Mouse (Mus musculus) neural tube, embryonic 15.5 days (tissue): ENCODE measurements around the gene Chit1. TPM values are rescaled to one million over a fixed set of nuclear protein-coding genes. Genes with fewer than 3 reads are reported as not detected.
A peak's percentile ranks its signal among the peaks of the same experiment; 100 is the strongest.

Experiments used
- ATAC-seq: fragments of 200-750 bp; cut with Nextera tagmentation; 2 replicates; pipeline ENCODE4 v1.8.0; 2017; ENCODE audit warnings: mild to moderate bottlenecking, moderate TSS enrichment, moderate library complexity; ENCODE audit not compliant: low FRiP score
- H3K27ac ChIP-seq: fragments of 300-500 bp; sonication (generic); replicated peaks from 2 replicates; pipeline ENCODE4 v1.5.1; 2015; ENCODE audit warnings: mild to moderate bottlenecking, inconsistent platforms
- H3K27me3 ChIP-seq: fragments of 300-500 bp; sonication (generic); replicated peaks from 2 replicates; pipeline ENCODE4 v1.6.1; 2015; ENCODE audit warnings: inconsistent platforms
- H3K36me3 ChIP-seq: fragments of 300-500 bp; sonication (generic); 2 replicates; pipeline ENCODE4 v1.6.1; 2015; ENCODE audit warnings: inconsistent platforms
- H3K4me1 ChIP-seq: fragments of 300-500 bp; sonication (generic); 2 replicates; pipeline ENCODE4 v1.6.1; 2015; ENCODE audit warnings: inconsistent platforms
- H3K4me2 ChIP-seq: fragments of 300-500 bp; sonication (generic); 2 replicates; pipeline ENCODE4 v1.6.1; 2015; ENCODE audit warnings: inconsistent platforms, mild to moderate bottlenecking, moderate library complexity
- H3K4me3 ChIP-seq: fragments of 300-500 bp; sonication (generic); replicated peaks from 2 replicates; pipeline ENCODE4 v1.5.1; 2015; ENCODE audit warnings: mild to moderate bottlenecking, inconsistent platforms
- H3K9ac ChIP-seq: fragments of 300-500 bp; sonication (generic); replicated peaks from 2 replicates; pipeline ENCODE4 v1.6.1; 2015; ENCODE audit warnings: mild to moderate bottlenecking, inconsistent platforms
- H3K9me3 ChIP-seq: fragments of 300-500 bp; sonication (generic); replicated peaks from 2 replicates; pipeline ENCODE4 v1.6.1; 2016; ENCODE audit warnings: inconsistent platforms
- WGBS: fragments of 180-500 bp; shearing (Covaris S2); methylation state at CpG from one replicate; pipeline ENCODE4 v1.1.7; 2015; ENCODE audit warnings: mixed read lengths; 5-methylcytosine and 5-hydroxymethylcytosine counted together
- polyA plus RNA-seq: library from polyadenylated mRNA; unstranded; fragments of >200 nt; fragmentation: Nextera tagmentation; extraction: Ambion mirVana; gene quantifications from 2 replicates; pipeline ENCODE4 v1.2.1, GENCODE M21; 2015

Gene Chit1
- polyA plus RNA-seq, 1 experiment from 2014 or later, result 0.87 TPM

DNA sequence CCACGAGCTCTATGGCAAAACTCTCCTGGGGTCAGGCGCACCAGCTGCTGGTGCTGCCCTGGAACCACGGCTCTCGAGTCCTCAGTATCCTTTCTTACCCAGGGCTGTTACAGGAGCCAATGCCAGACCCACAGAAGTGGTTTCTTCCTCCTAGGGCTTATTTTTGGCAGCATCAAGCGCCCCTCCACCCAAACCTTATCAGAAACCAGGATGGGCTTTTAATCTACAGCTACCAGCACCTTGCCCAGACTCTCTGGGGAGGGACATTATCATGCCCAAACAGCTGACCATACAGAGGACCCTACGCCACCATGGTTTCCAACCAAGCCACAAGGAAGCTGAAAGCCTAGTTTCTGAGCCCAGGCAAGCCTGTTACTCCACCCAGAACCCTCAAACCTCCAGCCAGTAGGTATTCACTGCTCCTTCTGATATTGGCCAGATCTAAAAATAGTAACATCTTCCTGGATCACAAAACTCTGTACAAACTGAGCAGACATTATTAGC lies 37.9 kb upstream of the Chit1 start:
- Histone ChIP-seq H3K9ac (no peak overlapping the region), H3K36me3 (no peaks in the 10 kb centered on the region), H3K27ac (no peak overlapping the region), H3K4me3 (no peak overlapping the region), H3K9me3 (no peaks in the 10 kb centered on the region), H3K27me3 (no peaks in the 10 kb centered on the region), H3K4me2 (no peak overlapping the region), H3K4me1 (peaks cover 49% of the 10 kb centered on the region)
- 67% methylated on average over 6 of the region's 6 CpGs for WGBS
- no peak for ATAC-seq

DNA sequence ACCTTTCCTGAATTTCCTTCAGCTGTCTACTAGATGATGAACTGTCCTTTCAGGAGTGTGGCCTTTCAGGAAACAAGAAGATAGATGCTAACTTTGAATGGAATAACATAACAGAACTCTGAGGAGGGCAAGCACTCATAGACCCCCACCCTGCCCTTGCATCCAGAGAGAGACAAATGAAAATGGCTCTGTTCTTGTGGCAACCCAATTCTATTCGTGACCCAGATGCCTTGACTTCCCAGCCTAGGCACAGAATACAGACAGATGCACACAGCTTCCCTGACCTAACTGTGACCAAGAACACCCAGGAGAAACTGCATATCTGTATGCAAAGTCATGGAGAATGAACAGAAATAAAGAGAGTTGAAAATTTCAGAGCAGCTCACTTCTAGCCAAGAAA lies 37.4 kb upstream of the Chit1 start:
- H3K27me3 ChIP-seq, result no peaks in the 10 kb centered on the region
- H3K9me3 ChIP-seq, result no peaks in the 10 kb centered on the region
- no peak overlapping the region for H3K9ac ChIP-seq
- H3K36me3 ChIP-seq, result no peaks in the 10 kb centered on the region
- peaks cover 53% of the 10 kb centered on the region for H3K4me1 ChIP-seq
- WGBS, result 59% methylated on average over 1 of the region's 1 CpGs
- H3K4me2 ChIP-seq, result no peak overlapping the region
- no peak overlapping the region for H3K4me3 ChIP-seq
- no peak for ATAC-seq
- no peak overlapping the region for H3K27ac ChIP-seq

DNA sequence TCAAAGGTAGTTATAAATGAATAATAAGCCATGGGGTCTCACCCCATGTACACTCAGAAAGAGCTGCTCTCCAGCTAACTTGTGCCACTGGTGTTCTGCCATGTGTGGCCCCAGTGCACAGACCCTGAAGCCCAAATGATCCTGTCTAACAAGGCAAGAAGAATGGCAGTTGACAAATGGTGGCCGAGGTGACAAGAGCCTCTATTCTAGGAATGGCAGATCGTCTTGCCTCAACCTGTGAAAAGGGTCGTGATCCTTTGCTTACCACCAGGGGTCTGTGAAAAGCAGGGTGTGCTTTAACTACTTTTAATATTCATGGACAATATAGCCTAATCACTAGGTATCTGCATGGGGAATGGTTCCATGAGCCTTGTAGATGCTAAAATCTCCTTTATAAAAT lies 36.9 kb upstream of the Chit1 start:
- H3K4me1 ChIP-seq, result peaks cover 53% of the 10 kb centered on the region
- no peaks in the 10 kb centered on the region for H3K27me3 ChIP-seq
- H3K36me3 ChIP-seq, result no peaks in the 10 kb centered on the region
- no peak overlapping the region for H3K9ac ChIP-seq
- WGBS, result 41% methylated on average over 3 of the region's 3 CpGs
- H3K4me2 ChIP-seq, result no peak overlapping the region
- no peak for ATAC-seq
- H3K9me3 ChIP-seq, result no peaks in the 10 kb centered on the region
- H3K27ac ChIP-seq, result no peak overlapping the region
- H3K4me3 ChIP-seq, result no peak overlapping the region

DNA sequence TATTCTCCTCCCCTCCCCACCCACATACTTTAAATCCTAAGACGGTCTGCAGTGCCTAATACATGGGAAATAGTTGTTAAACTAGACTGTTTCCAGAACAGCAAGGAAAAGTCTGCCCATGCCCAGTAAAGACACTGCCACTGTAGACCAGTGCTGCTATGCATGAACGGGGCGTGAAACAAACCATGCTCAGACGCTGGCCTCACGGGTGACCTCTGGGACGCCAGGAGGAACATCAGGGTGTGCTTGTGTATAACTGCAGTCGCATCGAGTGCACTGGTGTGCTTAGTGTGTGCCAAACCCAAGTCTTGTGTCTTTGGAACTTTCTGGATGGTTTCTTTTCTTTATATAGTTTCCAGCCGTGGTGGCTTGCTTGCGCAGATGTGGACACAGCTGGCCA lies 36.4 kb upstream of the Chit1 start:
- 69% methylated on average over 10 of the region's 10 CpGs for WGBS
- no peak for ATAC-seq
- no peaks in the 10 kb centered on the region for H3K9me3 ChIP-seq
- H3K27me3 ChIP-seq, result no peaks in the 10 kb centered on the region
- no peaks in the 10 kb centered on the region for H3K36me3 ChIP-seq
- no peak overlapping the region for H3K4me2 ChIP-seq
- no peak overlapping the region for H3K27ac ChIP-seq
- H3K4me1 ChIP-seq, result peaks cover 57% of the 10 kb centered on the region
- H3K4me3 ChIP-seq, result no peak overlapping the region
- H3K9ac ChIP-seq, result no peak overlapping the region

DNA sequence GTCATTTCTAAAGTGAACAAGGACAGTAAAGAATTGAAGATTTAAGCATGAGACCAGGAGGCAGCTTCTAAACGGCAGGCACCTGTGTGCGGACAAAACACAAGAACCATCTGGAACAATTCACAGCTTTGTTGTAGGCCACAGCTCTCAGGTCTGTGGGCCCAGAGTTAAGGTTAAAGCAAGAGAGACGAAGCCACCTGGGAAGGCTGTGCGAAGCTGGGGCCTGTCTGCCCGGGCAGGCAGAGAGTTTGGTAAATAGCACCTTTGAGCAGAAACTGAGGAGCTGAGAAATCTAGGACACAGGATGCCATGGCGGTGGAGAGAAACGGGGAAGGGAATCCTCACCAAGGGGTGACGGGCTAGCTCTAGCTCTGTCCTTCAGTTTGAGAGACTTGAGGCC lies 35.5 kb upstream of the Chit1 start:
- Histone ChIP-seq H3K27me3 (no peaks in the 10 kb centered on the region), H3K9ac (no peak overlapping the region), H3K4me2 (peak overlapping the region; percentile 74), H3K27ac (0 out of 2 replicates have a peak overlapping the region, but pooled peaks have one; percentile 67), H3K4me1 (peaks cover 62% of the 10 kb centered on the region), H3K36me3 (no peaks in the 10 kb centered on the region), H3K9me3 (no peaks in the 10 kb centered on the region), H3K4me3 (peak overlapping the region; percentile 67; the same call in 1 of the 2 replicates)
- 80% methylated on average over 8 of the region's 8 CpGs for WGBS
- no peak for ATAC-seq

DNA sequence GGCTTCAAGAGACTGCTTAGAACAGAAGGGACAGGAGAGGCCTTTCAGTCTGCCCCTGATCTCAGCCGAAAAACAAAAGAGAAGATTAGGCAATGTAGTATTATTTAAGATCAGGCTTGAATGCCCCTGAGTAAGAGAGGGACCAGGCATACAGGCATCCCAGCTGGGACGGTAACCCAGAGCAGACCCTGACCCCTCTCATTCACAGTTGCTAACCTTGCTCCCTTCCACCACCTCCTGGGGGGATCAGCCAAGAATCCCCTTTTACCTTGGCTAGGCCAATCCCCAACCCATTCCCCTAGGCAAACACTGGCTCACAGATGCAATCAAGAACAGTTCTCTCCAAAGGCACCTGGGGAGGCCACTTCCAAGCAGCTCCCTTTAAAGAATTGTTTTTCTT lies 34.3 kb upstream of the Chit1 start:
- peak overlapping the region; percentile 27 for H3K9ac ChIP-seq
- WGBS, result 27% methylated on average over 2 of the region's 2 CpGs
- H3K4me2 ChIP-seq, result peak overlapping the region; percentile 74
- H3K27me3 ChIP-seq, result no peaks in the 10 kb centered on the region
- peak overlapping the region; percentile 67; the same call in 1 of the 2 replicates for H3K27ac ChIP-seq
- no peak for ATAC-seq
- no peaks in the 10 kb centered on the region for H3K9me3 ChIP-seq
- H3K36me3 ChIP-seq, result no peaks in the 10 kb centered on the region
- H3K4me3 ChIP-seq, result peak overlapping the region; percentile 67
- peaks cover 51% of the 10 kb centered on the region for H3K4me1 ChIP-seq

DNA sequence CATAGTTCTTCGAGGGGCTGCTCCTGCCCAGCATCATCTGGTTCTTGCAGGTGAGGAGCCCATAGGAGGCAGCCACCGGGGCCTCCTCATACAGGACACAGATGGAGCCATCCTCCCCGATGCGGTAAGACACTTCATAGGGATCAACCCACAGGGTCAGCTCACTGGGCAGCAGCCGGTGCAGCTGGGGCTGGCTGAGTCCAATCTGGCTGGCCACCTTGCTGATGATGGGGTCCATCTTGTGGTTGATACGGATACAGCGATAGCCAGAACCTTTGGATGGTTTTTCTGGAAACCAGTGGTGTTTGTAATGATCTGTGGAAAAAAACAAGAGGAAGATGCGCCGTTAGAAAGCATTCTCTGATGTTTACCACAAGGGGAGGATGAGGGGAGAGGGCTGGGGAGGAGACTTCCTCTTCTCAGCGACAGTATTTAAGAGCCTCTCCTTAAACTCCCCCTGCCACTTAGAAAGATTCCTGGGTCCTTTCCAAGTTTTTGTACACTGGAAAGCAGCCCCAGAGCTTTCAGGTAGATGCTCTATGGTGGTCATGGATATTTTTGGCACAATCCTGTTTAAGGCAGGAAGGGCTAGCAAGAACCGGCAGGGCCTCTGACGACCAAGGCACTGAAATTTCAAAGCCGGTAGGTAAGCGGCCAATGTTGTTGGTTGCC lies 33.5 kb upstream of the Chit1 start:
- Histone ChIP-seq H3K27me3 (no peaks in the 10 kb centered on the region), H3K9ac (peak overlapping the region; percentile 85), H3K27ac (peak overlapping the region; percentile 88), H3K4me1 (peaks cover 50% of the 10 kb centered on the region), H3K9me3 (no peaks in the 10 kb centered on the region), H3K4me3 (peak overlapping the region; percentile 67), H3K4me2 (peak overlapping the region; percentile 74), H3K36me3 (no peaks in the 10 kb centered on the region)
- 25% methylated on average over 14 of the region's 14 CpGs for WGBS
- no peak for ATAC-seq

DNA sequence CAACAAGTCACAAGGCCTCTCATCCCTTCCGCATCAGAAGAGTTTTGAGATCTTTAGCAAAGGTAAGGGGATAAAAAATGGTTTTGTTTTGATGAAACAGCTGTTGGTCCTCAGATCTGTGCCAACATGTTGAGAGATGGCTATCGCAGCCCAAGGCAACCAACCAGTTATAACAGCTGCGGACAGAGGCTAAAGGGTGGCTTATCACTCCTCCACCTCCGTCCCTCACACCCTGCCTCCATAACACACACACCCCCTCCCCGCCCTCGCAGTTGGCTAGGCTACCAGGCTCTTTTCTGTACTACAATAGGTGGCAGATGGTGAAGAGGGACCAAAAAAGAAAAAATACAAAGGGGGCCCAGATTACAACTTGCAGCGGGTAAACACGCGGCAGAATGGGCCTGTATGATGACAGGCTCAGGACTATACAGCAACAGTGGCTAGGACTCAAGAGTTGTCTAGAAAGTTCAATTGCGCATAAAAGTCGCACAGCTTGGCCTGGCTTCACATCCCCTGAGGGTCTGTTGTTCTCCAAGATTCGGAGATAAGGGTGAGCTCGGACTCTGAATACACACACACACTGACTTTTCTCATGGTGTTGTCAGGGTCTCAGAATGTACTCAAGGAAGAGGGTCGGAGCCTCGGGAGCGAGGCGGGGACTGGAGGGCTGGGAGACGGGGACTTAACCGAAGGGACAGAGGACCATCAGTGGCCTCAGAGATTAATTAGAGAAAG lies 32.8 kb upstream of the Chit1 start:
- peak overlapping the region; percentile 67 for H3K4me3 ChIP-seq
- H3K36me3 ChIP-seq, result no peaks in the 10 kb centered on the region
- no peaks in the 10 kb centered on the region for H3K9me3 ChIP-seq
- H3K4me1 ChIP-seq, result peaks cover 49% of the 10 kb centered on the region
- no peaks in the 10 kb centered on the region for H3K27me3 ChIP-seq
- peak overlapping the region; percentile 85 for H3K9ac ChIP-seq
- WGBS, result 4% methylated on average over 19 of the region's 19 CpGs
- peak overlapping the region; percentile 74 for H3K4me2 ChIP-seq
- peak overlapping the region; percentile 88 for H3K27ac ChIP-seq
- ATAC-seq, result peak; percentile 7; the same call in 1 of the 2 replicates

DNA sequence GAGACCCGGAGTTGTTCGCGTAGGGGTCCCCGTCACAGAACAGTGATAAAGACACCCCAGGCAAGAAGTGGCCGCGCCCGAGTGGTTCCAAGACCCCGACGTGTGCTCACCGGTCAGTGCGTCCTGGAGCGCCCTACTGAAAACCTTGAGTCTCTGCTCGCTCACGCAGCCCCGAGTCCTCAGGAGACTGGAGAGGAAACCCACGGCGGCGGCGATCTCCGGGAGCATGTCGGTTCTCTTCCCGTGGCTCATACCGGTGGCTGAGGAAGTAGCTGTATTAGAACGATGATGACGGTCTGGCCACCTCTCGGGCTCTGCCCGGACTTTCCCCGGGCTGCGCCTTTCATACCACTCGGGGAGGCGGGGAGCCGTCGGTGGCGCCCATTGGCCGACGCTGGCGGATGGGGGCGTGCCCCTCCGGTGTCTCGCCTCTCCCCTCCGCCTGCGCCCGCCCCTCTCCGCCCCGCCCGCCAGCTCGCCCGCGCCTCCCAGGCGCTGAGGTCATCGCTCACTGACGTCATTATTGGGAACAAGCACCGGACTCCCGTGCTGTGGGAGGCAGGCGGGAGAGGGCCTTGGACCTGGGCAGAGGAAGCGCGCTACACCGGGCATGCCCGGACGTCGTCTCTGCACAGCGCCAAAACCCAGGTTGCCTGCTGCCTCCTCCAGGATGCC lies 32.1 kb upstream of the Chit1 start, which contains the start of gene Btg2:
TSS of gene Btg2 (minus strand) at position 319 of the 675 bp plus-strand sequence.
- H3K9me3 ChIP-seq, result no peaks in the 10 kb centered on the region
- H3K4me3 ChIP-seq, result peak within 1 kb of the TSS; percentile 67
- peak; percentile 95 for ATAC-seq
- no peaks in the 10 kb centered on the region for H3K27me3 ChIP-seq
- H3K27ac ChIP-seq, result peak within 1 kb of the TSS; percentile 88
- H3K4me2 ChIP-seq, result peak within 1 kb of the TSS; percentile 74
- H3K36me3 ChIP-seq, result no peaks in the 10 kb centered on the region
- peaks cover 44% of the 10 kb centered on the region for H3K4me1 ChIP-seq
- under 1% methylated on average over 58 of the region's 62 CpGs for WGBS
- peak within 1 kb of the TSS; percentile 85 for H3K9ac ChIP-seq

DNA sequence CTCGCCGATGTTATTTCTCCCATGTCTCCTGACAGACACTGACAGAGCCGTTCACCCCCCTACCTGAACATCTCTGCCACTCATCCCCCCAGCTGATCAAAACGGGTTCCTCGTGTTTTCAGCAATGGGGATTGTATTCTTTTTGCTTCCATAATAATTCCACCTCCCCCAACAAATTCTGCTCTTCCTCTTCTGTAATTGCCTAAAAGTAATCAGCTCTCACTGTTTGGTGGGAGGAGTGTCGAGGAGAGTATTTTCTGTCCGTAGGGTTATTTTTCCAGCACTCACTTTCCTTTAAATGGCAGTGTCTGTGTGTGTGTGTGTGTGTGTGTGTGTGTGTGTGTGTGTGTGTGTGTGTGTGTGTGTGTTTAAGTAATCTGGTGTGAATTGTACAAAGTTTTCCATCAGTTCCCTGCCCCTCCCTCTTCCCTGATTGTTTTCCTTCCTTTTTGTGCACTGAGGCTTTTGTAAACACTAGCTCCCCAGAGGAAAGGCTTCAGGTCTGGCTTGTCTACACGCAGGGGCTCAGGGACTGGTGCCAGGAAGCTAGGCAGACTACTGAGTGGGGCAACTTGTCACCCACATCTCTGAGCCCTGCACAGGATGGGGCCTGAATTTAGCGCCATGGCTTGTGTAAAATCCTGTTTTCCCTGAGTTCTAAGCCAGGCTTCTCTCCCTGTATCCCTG lies 31.4 kb upstream of the Chit1 start:
- Histone ChIP-seq H3K4me2 (peak overlapping the region; percentile 74), H3K36me3 (no peaks in the 10 kb centered on the region), H3K4me3 (peak overlapping the region; percentile 67), H3K9me3 (no peaks in the 10 kb centered on the region), H3K9ac (peak overlapping the region; percentile 64), H3K27ac (peak overlapping the region; percentile 88), H3K27me3 (no peaks in the 10 kb centered on the region), H3K4me1 (peaks cover 42% of the 10 kb centered on the region)
- ATAC-seq, result no peak
- WGBS, result 5% methylated on average over 9 of the region's 9 CpGs

DNA sequence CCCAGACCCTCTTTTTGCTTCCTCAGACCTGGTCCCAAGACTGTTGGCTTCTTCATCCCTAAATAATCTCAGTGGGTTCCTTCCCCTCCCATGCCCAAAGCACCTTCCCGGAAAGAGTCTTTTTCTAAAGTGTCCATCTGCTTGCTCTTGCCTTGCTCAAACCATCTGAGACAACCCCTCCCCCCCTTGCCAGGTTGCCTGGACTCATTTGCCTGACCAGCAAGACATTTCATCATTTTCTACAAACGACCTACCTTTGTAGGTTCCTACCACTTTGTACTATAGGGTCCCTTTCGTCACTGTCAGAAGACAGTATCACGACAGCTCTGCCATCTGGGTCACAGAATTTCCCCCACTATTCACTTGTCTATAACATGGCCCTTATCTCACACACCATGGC lies 30.6 kb upstream of the Chit1 start:
- no peaks in the 10 kb centered on the region for H3K36me3 ChIP-seq
- no peaks in the 10 kb centered on the region for H3K9me3 ChIP-seq
- peak overlapping the region; percentile 88; the same call in 1 of the 2 replicates for H3K27ac ChIP-seq
- H3K4me1 ChIP-seq, result peaks cover 44% of the 10 kb centered on the region
- no peak for ATAC-seq
- no peak overlapping the region for H3K4me2 ChIP-seq
- H3K9ac ChIP-seq, result no peak overlapping the region
- no peaks in the 10 kb centered on the region for H3K27me3 ChIP-seq
- no peak overlapping the region for H3K4me3 ChIP-seq
- WGBS, result 74% methylated on average over 4 of the region's 4 CpGs
